ENCODE assay signal across 8 mouse cellular contexts in the genomic region with DNA sequence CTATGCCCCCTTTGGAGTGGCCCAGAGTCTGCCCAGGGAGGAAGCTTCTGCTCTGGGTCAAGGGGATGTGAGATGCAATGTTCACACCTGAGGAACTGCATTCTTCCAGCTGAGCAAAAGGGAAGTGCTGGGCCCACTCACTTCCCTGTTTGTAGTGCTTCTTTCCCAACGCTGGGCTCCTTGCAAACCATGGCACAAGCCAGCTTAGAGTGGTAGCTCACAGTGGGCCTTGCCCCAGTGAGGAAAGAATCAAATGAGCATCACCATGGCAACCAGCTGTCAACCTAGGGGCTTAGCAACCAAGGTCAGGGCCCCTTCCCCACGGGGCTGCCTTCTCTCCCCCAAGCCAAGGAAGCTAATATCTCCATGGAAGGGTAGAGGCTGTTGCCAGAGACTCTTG. TPM values are rescaled to one million over a fixed set of nuclear protein-coding genes. Genes with fewer than 3 reads are reported as not detected.
DNase-seq lines count a peak whose midpoint lies in the region; ATAC-seq lines count a peak whose summit lies in the region.

No protein-coding gene starts in this region.

- H3K27ac ChIP-seq in heart, embryonic 12.5 days (ENCODE audit: poor library complexity, severe bottlenecking): peak overlapping the region; percentile 19; the same call in 1 of the 2 replicates
- peak overlapping the region; percentile 97 for H3K27ac ChIP-seq in midbrain, embryonic 11.5 days (ENCODE audit: low read depth, low read length)

- peak overlapping the region; percentile 68 for H3K4me2 ChIP-seq in heart, embryonic 12.5 days
- peak overlapping the region; percentile 60 for H3K4me2 ChIP-seq in midbrain, embryonic 11.5 days

- ATAC-seq in heart, embryonic 12.5 days (ENCODE audit: insufficient number of reproducible peaks, low FRiP score): no peak
- peak; percentile 84 for ATAC-seq in midbrain, embryonic 11.5 days (ENCODE audit: low FRiP score)
- no peak for ATAC-seq in megakaryocyte-erythroid progenitor cell, adult 5-6 weeks (replicated peaks; ENCODE audit: low FRiP score, low TSS enrichment, poor library complexity, severe bottlenecking)

- WGBS in heart, embryonic 12.5 days: 42% methylated on average over 2 of the region's 2 CpGs
- WGBS in midbrain, embryonic 11.5 days: 3% methylated on average over 2 of the region's 2 CpGs

- H3K36me3 ChIP-seq in heart, embryonic 12.5 days: no peaks in the 10 kb centered on the region
- H3K36me3 ChIP-seq in midbrain, embryonic 11.5 days (ENCODE audit: control insufficient read depth, insufficient read depth, low read length): no peaks in the 10 kb centered on the region

- H3K9me3 ChIP-seq in heart, embryonic 12.5 days (replicated peaks): 0 out of 2 replicates have a peak, but pooled peaks cover 7% of the 10 kb centered on the region
- H3K9me3 ChIP-seq in midbrain, embryonic 11.5 days (ENCODE audit: control insufficient read depth, low read length): 0 out of 2 replicates have a peak, but pooled peaks cover 3% of the 10 kb centered on the region

- intact Hi-C loops in heart, postnatal 14 days (cut with DNase I): no loop called here

- H3K27me3 ChIP-seq in heart, embryonic 12.5 days (replicated peaks): peaks cover 35% of the 10 kb centered on the region
- H3K27me3 ChIP-seq in midbrain, embryonic 11.5 days (ENCODE audit: control insufficient read depth, insufficient read depth, low read length): no peaks in the 10 kb centered on the region; the same call in 1 of the 2 replicates

- DNase-seq in heart, postnatal 14 days: no peak
- peak; percentile 15 to 41 for DNase-seq in urinary bladder, postnatal 4 days (ENCODE audit: low spot score in 2 of 2)
- no peak for DNase-seq in urinary bladder, postnatal 10 days (ENCODE audit: low spot score)
- peak; percentile 14 to 27 for DNase-seq in kidney, adult 8-10 months
- DNase-seq in midbrain, embryonic 11.5 days (ENCODE audit: low spot score, missing footprints): peak; percentile 95
- DNase-seq in adrenal gland, postnatal 10 days: no peak

- peak overlapping the region; percentile 30; the same call in 1 of the 2 replicates for H3K4me3 ChIP-seq in heart, embryonic 12.5 days
- H3K4me3 ChIP-seq in midbrain, embryonic 11.5 days (ENCODE audit: low read depth, low read length): no peak overlapping the region

- H3K9ac ChIP-seq in heart, embryonic 12.5 days: no peak overlapping the region
- H3K9ac ChIP-seq in midbrain, embryonic 11.5 days (ENCODE audit: low read length): no peak overlapping the region

- H3K4me1 ChIP-seq in heart, embryonic 12.5 days (replicated peaks): peaks cover 24% of the 10 kb centered on the region
- H3K4me1 ChIP-seq in midbrain, embryonic 11.5 days (ENCODE audit: control insufficient read depth, insufficient read depth, low read length): peaks cover 31% of the 10 kb centered on the region

RNA-seq across cellular contexts. Expression of gene Pck1, which starts 20.2 kb away (rescaled TPM):
- polyA plus RNA-seq in heart, embryonic 12.5 days (2016; fragmentation: Nextera tagmentation; extraction: Ambion mirVana): 0.09 and 0.19 TPM in 2 replicates
- 10 to 100 TPM in 1 of 2 experiments, 1 to 10 TPM in 1; 7.2 to 42.3 TPM for total RNA-seq in heart, postnatal 14 days (2021)
- not detected in 2 replicates for polyA plus RNA-seq in midbrain, embryonic 11.5 days (2014; fragmentation: Nextera tagmentation; extraction: Ambion mirVana)
- total RNA-seq in megakaryocyte-erythroid progenitor cell, adult 5-6 weeks (2014; fragmentation: Nextera tagmentation): not detected in 2 replicates
- not detected in 2 replicates for total RNA-seq in megakaryocyte-erythroid progenitor cell, adult 5-6 weeks (2017)
- total RNA-seq in adrenal gland, postnatal 10 days (2021): 1,000 to 10,000 TPM in 1 of 2 experiments, 100 to 1,000 TPM in 1; 954 to 1,859 TPM

RNA-seq across cellular contexts. Expression of gene Zbp1, which starts 45.7 kb away (rescaled TPM):
- not detected in 2 replicates for polyA plus RNA-seq in heart, embryonic 12.5 days (2016; fragmentation: Nextera tagmentation; extraction: Ambion mirVana)
- total RNA-seq in heart, postnatal 14 days (2021): under 1 TPM; 0.31 to 0.44 TPM
- 0.46 and 0.55 TPM in 2 replicates for polyA plus RNA-seq in midbrain, embryonic 11.5 days (2014; fragmentation: Nextera tagmentation; extraction: Ambion mirVana)
- 1.3 and 2.5 TPM in 2 replicates for total RNA-seq in megakaryocyte-erythroid progenitor cell, adult 5-6 weeks (2014; fragmentation: Nextera tagmentation)
- 4.8 TPM in 1 of 2 replicates, not detected in the other for total RNA-seq in megakaryocyte-erythroid progenitor cell, adult 5-6 weeks (2017)
- total RNA-seq in adrenal gland, postnatal 10 days (2021): 1 to 10 TPM in 1 of 2 experiments, under 1 TPM in 1; 0.90 to 2.3 TPM

RNA-seq across cellular contexts. Expression of gene Ctcfl, which starts 53.7 kb away (rescaled TPM):
- 0.70 and 0.86 TPM in 2 replicates for polyA plus RNA-seq in heart, embryonic 12.5 days (2016; fragmentation: Nextera tagmentation; extraction: Ambion mirVana)
- total RNA-seq in heart, postnatal 14 days (2021): under 1 TPM; 0.07 TPM
- polyA plus RNA-seq in midbrain, embryonic 11.5 days (2014; fragmentation: Nextera tagmentation; extraction: Ambion mirVana): 0.08 TPM in 1 of 2 replicates, not detected in the other
- not detected in 2 replicates for total RNA-seq in megakaryocyte-erythroid progenitor cell, adult 5-6 weeks (2014; fragmentation: Nextera tagmentation)
- total RNA-seq in megakaryocyte-erythroid progenitor cell, adult 5-6 weeks (2017): not detected in 2 replicates
- under 1 TPM; 0.24 to 0.33 TPM for total RNA-seq in adrenal gland, postnatal 10 days (2021)

Comparison
In these comparisons a context has a peak if more than half of its experiments do, and no peak if none do; other contexts are left out.
1. DNase-seq: peak in urinary bladder, postnatal 4 days (2 of 2), kidney, adult 8-10 months (2 of 2) and midbrain, embryonic 11.5 days (single experiment); none in heart, postnatal 14 days (0 of 2), urinary bladder, postnatal 10 days (single experiment) and adrenal gland, postnatal 10 days (single experiment).
2. RNA of gene Pck1, which starts 20.2 kb away (total RNA-seq): 954 to 1,859 TPM in adrenal gland, postnatal 10 days; 7.2 to 42.3 TPM in heart, postnatal 14 days and not detected in megakaryocyte-erythroid progenitor cell, adult 5-6 weeks; every median in the first group is over 10 times any median in the second.